Mouse (Mus musculus): ENCODE data around the gene Gm20695.

The Gm20695 gene

DNA sequence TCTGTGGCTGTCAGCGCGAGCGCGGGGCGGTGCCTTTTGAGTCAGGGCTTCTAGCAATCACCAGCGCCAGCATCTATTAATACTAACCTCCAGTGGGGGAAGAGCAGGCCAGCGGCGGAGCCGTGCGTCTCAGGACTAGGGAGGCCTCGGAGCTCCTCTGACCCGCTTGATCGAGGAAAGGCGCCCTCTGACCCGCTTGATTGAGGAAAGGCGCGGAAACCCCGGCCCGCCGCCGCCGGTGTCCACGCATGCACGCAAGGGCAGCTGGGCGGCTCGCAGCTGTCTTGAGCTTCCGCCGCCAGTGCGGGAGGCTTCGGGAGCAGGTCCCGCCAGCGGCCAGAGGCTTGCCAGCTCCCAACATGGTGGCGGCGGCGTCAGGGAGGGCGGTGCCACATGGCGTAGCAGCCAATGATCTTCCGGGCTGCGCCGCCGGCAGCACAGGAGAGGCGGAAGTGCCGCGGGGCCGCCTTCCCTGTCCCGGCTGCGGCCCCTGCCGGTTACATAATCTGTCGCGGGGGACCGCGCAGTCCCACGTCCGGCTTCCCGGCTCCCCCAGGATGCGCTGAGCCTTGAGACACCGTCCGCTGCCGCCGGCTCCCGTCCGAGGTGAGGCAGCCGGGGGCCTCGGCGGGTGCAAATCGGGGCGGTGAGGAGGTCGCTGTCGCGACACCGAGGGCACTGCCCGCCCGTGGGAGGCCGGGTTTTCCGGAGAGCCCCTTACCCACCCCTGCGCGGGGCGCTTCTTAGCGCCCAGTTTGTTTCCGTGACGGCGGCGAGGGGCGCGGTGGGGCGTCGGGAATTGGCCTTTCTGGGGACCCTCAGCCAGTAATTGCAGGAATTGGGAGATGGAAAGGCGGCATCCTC, at the start of gene Gm20695, which contains the start of gene Zfp597:
Gm20695 (plus strand) TSS at position 448 of the 864 bp plus-strand sequence.
Zfp597 (minus strand) TSS at position 361 of the 864 bp plus-strand sequence.
- peak; percentile 91 for DNase-seq (ENCODE audit: low spot score)

- DNase-seq (ENCODE audit: low spot score): no peak
These were observed 49.0 kb upstream of the Gm20695 start for GRCm38 (mm10) chr16:3835461-3835860.

DNA sequence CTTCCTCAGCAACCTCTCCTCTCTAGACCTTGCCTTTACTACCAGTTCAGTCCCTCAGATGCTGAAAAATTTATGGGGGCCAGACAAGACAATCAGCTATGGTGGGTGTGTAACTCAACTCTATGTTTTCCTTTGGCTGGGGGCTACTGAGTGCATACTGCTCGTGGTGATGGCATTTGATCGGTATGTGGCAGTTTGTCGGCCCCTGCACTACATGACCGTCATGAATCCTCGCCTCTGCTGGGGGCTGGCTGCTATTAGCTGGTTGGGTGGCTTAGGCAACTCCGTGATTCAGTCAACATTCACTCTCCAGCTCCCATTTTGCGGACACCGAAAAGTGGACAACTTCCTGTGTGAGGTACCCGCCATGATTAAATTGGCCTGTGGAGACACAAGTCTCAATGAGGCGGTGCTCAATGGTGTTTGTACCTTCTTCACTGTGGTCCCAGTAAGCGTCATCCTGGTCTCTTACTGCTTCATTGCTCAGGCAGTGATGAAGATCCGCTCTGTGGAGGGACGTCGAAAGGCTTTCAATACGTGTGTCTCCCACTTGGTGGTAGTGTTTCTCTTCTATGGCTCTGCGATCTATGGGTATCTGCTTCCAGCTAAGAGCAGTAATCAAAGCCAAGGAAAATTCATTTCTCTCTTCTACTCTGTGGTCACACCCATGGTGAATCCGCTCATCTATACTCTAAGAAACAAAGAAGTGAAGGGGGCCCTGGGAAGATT, 45.1 kb upstream of the Gm20695 start:
- DNase-seq (ENCODE audit: low spot score): no peak

DNA sequence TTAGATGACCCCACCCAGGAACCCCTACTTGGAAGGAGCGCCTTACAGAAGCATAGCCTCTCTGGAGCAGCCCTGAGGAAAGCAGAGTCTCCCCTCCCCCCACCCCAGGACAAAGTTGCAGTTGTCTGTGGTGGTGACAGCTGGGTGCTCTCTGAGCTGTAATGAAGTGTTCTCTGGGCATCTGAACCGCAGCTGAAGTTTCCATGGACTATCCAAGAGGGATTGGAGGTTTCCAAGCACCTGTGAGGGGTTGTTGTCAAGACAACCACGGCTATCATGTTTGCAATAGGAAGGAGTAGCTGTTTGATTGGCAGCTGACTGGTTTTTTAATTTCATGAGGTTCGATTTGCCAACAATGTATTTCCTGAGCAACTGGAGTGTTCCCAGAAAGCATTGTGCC, 41.5 kb upstream of the Gm20695 start:
- DNase-seq (ENCODE audit: low spot score): no peak

DNA sequence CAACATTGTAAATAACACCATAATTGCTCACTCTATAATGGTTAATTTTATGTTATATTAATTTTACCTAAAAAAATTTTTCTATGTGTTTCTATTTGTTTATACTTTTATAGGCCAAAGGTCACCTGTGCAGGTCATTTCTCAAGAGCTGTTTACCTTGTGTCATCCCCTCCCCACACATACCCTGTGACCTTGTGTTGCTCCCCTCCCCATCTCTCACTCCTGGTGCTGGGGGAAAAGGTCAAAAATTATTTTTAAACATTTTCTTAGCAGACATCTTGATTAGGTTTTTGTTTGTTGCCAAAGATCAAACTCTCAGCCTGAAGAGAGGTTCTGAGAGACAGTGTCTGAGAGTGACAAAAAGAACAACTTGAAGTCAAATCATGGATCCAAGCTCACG, 40.7 kb upstream of the Gm20695 start:
- no peak for DNase-seq (ENCODE audit: low spot score)

DNA sequence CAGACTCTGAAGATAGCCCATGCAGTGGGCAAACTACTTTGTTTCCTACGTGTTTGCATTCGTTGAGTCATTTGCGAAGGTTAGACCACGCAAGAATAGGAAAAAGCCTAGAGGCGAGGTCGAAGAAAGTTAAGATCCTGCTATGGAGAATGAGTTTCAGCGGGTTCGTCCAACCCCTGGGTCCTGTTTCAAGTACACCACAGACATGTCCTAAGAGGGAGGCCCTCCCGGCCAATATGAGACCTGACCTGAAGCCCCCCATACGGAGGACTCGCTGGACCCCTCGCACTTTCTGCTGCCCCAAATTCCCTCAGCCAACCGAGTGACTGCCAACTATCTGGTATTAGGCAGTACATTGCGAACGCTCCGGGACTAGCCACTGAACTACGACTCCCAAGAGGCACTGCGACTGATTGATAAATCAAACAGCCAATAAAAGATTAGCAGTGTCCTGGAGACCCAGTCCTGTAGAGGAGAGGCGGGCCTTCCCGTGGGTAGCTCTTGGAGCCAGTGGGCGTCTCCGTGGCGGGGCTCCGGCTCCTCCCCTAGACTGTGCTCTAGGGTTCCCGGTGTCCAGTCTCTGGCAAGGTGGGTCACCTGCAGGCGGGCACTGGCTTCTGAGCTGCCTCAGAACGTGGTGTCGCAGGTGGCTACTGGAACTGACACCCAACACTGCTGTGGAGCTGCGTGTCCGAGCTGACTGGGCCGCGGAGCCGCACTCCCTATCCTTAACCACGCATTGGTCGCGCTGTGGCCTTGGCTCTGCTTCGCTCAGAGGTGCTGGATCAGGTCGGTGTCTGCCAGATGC, 37.5 kb upstream of the Gm20695 start, which contains the start of gene Zfp174:
Zfp174 (plus strand) TSS at position 558 of the 808 bp plus-strand sequence.
- DNase-seq (ENCODE audit: low spot score): peak; percentile 93

- no peak for DNase-seq (ENCODE audit: low spot score)
These were observed 36.6 kb upstream of the Gm20695 start for GRCm38 (mm10) chr16:3847871-3848270.

GRCm38 (mm10) chr16:3848416-3848815, 36.0 kb upstream of the Gm20695 start:
- no peak for DNase-seq (ENCODE audit: low spot score)

DNA sequence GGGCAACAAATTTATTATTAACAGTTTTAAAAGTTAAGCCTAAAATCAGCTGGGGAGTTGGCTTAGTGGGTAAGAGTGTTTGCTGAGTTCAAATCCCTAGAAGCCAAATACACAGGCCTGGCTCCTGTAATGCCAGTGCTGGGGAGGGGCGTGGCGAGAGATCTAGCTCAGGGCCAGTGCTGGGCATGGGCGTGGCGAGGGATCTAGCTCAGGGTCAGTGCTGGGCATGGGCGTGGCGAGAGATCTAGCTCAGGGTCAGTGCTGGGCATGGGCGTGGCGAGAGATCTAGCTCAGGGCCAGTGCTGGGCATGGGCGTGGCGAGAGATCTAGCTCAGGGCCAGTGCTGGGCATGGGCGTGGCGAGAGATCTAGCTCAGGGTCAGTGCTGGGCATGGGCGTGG, 33.1 kb upstream of the Gm20695 start:
- DNase-seq (ENCODE audit: low spot score): peak; percentile 52

- DNase-seq (ENCODE audit: low spot score): no peak
These were observed 31.9 kb upstream of the Gm20695 start for GRCm38 (mm10) chr16:3852586-3852985.

- no peak for DNase-seq (ENCODE audit: low spot score)
These were observed 29.8 kb upstream of the Gm20695 start for GRCm38 (mm10) chr16:3854437-3855182.

DNA sequence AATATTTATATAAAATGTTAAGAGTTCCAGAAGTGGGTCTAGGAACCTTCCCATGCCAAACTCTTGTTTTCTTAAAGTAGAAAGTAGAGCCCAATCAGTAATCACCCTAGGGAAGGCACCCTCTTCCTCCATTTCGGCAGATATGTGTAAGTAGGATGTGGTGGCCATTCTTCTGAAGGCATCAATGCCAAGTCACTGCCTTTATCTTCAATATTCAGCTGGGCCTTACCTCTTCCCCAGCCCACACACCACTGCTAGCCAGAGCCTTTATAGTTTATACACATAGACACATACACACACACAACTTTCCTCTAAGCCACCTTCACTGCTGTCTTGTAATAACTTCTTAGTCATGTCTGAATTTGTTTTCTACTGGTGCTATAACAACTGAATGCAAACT, 28.7 kb upstream of the Gm20695 start:
- no peak for DNase-seq (ENCODE audit: low spot score)

- no peak for DNase-seq (ENCODE audit: low spot score)
These were observed 25.2 kb upstream of the Gm20695 start for GRCm38 (mm10) chr16:3859254-3859653.

- no peak for DNase-seq (ENCODE audit: low spot score)
These were observed 12.6 kb upstream of the Gm20695 start for GRCm38 (mm10) chr16:3871815-3872214.

- DNase-seq (ENCODE audit: low spot score): peak; percentile 92
These were observed 12.0 kb upstream of the Gm20695 start, which contains the start of gene Naa60 for GRCm38 (mm10) chr16:3872216-3873047. TSS of gene Naa60 (plus strand) at chr16:3872375.

- DNase-seq (ENCODE audit: low spot score): no peak
These were observed 8.1 kb upstream of the Gm20695 start for GRCm38 (mm10) chr16:3876346-3876745.

DNA sequence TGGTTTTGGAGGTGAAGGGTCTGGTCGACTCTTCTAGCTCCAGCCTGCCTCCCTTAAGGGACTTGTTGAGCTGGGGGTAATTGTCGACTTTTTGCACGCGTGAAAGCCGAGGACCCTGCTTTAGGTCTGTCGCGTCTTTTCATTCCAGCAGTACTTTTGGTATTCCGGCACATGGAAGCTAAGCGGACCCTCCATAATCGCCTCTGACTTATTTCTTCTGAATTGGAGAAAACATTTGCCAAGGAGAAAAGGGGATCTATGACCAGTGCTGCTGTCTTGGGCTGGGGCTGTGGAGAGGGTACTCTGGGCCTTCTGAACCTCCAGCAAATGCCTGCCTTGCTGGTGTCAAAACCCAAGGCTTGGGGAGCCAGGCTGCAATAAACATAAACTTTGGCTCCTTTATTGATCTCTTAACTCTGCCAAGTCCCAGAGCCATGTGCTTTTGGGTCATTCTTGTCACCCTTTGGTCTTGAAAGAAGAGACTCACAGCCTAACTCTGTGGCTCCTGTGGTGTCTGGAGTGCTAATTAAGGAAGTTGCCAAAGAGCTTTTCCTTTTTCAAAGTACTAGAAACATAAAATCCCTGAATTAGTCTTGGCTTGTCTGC, 720 bp downstream of the Gm20695 start:
- DNase-seq (ENCODE audit: low spot score): no peak

DNA sequence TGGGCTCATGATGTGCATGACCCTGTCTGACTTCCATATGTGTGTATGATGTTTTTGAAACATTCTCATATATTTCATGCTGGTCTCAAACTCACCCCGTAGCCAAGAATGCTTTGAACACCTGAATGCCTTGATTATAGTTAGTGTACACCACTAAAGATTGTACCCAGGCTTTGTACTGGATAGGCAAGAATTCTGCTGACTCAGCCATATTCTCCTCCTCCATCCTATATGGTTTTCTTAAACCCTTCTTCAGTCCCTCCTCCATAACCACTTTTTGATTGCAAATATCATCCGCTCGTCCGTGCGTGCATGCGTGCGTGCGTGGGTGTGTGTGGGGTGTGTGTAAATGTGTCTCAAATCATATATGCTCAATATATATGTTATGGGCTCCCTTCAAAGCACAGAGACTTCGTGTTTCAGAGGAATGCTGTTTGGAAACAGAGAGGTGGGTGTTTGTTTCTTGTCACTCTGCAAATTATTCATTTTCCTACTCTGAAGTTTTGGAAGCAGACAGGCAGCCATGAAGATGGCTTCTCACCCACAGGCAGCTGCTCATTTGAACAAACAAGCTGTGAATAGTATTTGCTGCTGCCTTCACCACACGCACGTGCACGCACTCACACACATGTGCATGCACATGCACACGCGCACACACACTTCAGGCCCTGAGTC, 7.3 kb downstream of the Gm20695 start:
- DNase-seq (ENCODE audit: low spot score): no peak

DNA sequence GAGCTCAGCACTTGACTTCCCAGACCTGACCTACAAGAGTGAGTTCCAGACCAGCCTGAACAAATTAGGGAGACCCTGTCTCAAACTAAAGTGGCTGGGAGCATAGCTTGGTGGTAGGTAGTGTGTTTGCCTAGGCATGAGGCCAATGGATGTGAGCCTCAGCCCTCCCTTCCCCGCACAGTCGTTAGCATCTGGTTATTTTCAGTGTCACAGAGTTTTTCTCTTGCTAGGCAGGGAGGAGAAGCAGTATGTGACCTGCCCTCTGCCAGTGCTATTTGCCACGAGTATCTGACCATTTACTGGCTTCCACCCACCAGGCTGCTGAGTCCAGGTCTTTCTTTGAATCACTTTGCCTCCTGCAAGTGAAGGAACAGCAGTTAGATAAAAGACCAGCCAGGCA, 9.3 kb downstream of the Gm20695 start:
- DNase-seq (ENCODE audit: low spot score): no peak

All from ovary, adult 18-20 months (tissue).